Mouse (Mus musculus) brain, embryonic 14.5 days (tissue): ENCODE results near the gene Rph3al.

ENCODE experiments used
- CTCF ChIP-seq: fragments of 200-500 bp; IDR thresholded peaks from 2 replicates; pipeline ENCODE4 v1.5.1; 2012; ENCODE audit warnings: inconsistent platforms, mild to moderate bottlenecking, moderate library complexity, borderline replicate concordance; ENCODE audit not compliant: insufficient read depth, insufficient read length; ENCODE audit errors: extremely low read depth
- POLR2A ChIP-seq: fragments of 200-500 bp; IDR thresholded peaks from 2 replicates; pipeline ENCODE4 v1.6.1; 2012; ENCODE audit warnings: mild to moderate bottlenecking, inconsistent platforms, borderline replicate concordance; ENCODE audit not compliant: poor library complexity, insufficient read depth, insufficient read length, severe bottlenecking; ENCODE audit errors: extremely low read depth

- TF ChIP-seq CTCF: no peak
- no peak for TF ChIP-seq POLR2A
These were observed 12.4 kb downstream of the Rph3al start for GRCm38 (mm10) chr11:75925801-75926200.
